Mouse (Mus musculus) kidney, postnatal 0 days (tissue): ENCODE measurements at regions not wholly inside any gene's neighbourhood (a gene's known extent, or its start where the extent isn't known, plus 50 kb on each side); places are given as distances from the start of the nearest gene placed in this dataset.

ENCODE experiments used
- ATAC-seq: fragments of 200-750 bp; cut with Nextera tagmentation; replicated peaks from 2 replicates; pipeline ENCODE4 v1.8.0; 2017; ENCODE audit warnings: low read depth, moderate number of reproducible peaks, moderate TSS enrichment, moderate library complexity; ENCODE audit not compliant: low FRiP score
- DNase-seq: peaks from one replicate; pipeline ENCODE4 v3.0.0-alpha.2; 2016; ENCODE audit warnings: low spot score
- H3K27ac ChIP-seq: fragments of 300-500 bp; sonication (generic); 2 replicates; pipeline ENCODE4 v1.5.1; 2014; ENCODE audit warnings: mild to moderate bottlenecking
- H3K27me3 ChIP-seq: fragments of 300-500 bp; sonication (generic); 2 replicates; pipeline ENCODE4 v1.6.1; 2014; ENCODE audit warnings: low read length, mixed read lengths; ENCODE audit not compliant: insufficient read depth
- H3K36me3 ChIP-seq: fragments of 300-500 bp; sonication (generic); 2 replicates; pipeline ENCODE4 v1.6.1; 2014; ENCODE audit warnings: low read length, mixed read lengths; ENCODE audit not compliant: insufficient read depth
- H3K4me1 ChIP-seq: fragments of 300-500 bp; sonication (generic); replicated peaks from 2 replicates; pipeline ENCODE4 v1.6.1; 2014; ENCODE audit warnings: antibody characterized with exemption, low read length, mixed read lengths; ENCODE audit not compliant: insufficient read depth
- H3K4me2 ChIP-seq: fragments of 300-500 bp; sonication (generic); 2 replicates; pipeline ENCODE4 v1.6.1; 2014; ENCODE audit warnings: mild to moderate bottlenecking, low read length, moderate library complexity, mixed read lengths
- H3K4me3 ChIP-seq: fragments of 300-500 bp; sonication (generic); replicated peaks from 2 replicates; pipeline ENCODE4 v1.5.1; 2014; ENCODE audit warnings: low read depth, low read length
- H3K9ac ChIP-seq: fragments of 300-500 bp; sonication (generic); 2 replicates; pipeline ENCODE4 v1.6.1; 2014; ENCODE audit warnings: low read depth, low read length
- H3K9me3 ChIP-seq: fragments of 300-500 bp; sonication (generic); replicated peaks from 2 replicates; pipeline ENCODE4 v1.6.1; 2016; ENCODE audit warnings: low read length, inconsistent platforms, mixed read lengths
- CTCF ChIP-seq: IDR thresholded peaks from 2 replicates; pipeline ENCODE4 v1.5.1; 2016; ENCODE audit warnings: antibody characterized with exemption, low read depth, mild to moderate bottlenecking, moderate library complexity
- WGBS: fragments of 180-500 bp; shearing (Covaris S2); extraction: QIAGEN DNeasy Blood & Tissue Kit; methylation state at CpG from one replicate; pipeline ENCODE4 v1.1.7; 2014; 5-methylcytosine and 5-hydroxymethylcytosine counted together

DNA sequence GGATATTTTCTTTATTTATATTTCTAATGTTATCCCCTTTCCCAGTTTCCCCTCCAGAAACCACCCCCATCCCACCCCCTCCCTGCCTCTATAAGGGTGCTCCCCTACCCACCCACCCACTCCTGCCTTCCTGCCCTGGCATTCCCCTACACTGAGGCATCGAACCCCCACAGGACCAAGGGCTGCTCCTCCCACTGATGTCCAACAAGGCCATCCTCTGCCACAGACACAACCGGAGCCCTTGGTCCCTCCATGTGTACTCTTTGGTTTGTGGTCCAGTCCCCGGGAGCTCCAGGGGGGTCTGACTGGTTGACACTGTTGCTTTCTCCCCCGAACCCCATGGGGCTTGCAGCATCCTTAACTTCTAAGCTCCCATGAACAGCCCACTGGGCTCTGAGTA lies 688.4 kb downstream of the Basp1 start:
- no peak overlapping the region for H3K4me3 ChIP-seq
- no peaks in the 10 kb centered on the region for H3K27me3 ChIP-seq
- DNase-seq (no peak), ATAC-seq (no peak)
- no peaks in the 10 kb centered on the region for H3K36me3 ChIP-seq
- no peak overlapping the region for H3K27ac ChIP-seq
- H3K4me1 ChIP-seq = no peaks in the 10 kb centered on the region
- no peak overlapping the region for H3K4me2 ChIP-seq
- no peak overlapping the region for H3K9ac ChIP-seq
- no peak for TF ChIP-seq CTCF
- 90% methylated on average over 4 of the region's 4 CpGs for WGBS
- no peaks in the 10 kb centered on the region for H3K9me3 ChIP-seq

- no peaks in the 10 kb centered on the region for H3K36me3 ChIP-seq
- 45% methylated on average over 4 of the region's 4 CpGs for WGBS
- H3K4me1 ChIP-seq = no peaks in the 10 kb centered on the region
- no peak overlapping the region for H3K27ac ChIP-seq
- H3K9ac ChIP-seq = no peak overlapping the region
- no peak for ATAC-seq
- peak; percentile 63 for TF ChIP-seq CTCF
- H3K9me3 ChIP-seq = no peaks in the 10 kb centered on the region
- H3K4me3 ChIP-seq = no peak overlapping the region
- no peaks in the 10 kb centered on the region for H3K27me3 ChIP-seq
- peak; percentile 72 for DNase-seq
- no peak overlapping the region for H3K4me2 ChIP-seq
These were observed 688.9 kb downstream of the Basp1 start for GRCm38 (mm10) chr15:24724664-24725063.

- H3K36me3 ChIP-seq = no peaks in the 10 kb centered on the region
These were observed 693.2 kb downstream of the Basp1 start for GRCm38 (mm10) chr15:24720346-24720745.

DNA sequence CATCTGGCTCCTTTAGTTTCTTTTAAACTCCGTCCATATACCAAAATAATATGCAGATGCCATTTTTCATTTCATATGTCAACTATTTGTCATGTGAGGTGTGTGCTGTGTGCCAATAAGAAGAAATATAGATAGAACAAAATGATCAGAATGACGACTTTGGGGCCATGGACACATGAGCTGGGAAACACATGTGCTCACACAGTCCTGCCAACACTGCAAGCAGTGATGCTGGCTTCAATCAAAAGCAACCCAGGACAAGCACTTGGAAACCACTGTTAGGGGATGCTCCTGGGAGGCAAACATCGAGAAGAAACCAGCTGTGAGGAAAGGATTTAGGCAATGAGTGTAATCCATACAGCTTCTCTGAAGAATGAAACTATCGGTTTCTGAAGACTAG lies 731.4 kb downstream of the Basp1 start:
- no peak overlapping the region for H3K9ac ChIP-seq
- TF ChIP-seq CTCF = no peak
- H3K36me3 ChIP-seq = no peaks in the 10 kb centered on the region
- H3K4me2 ChIP-seq = no peak overlapping the region
- DNase-seq (no peak), ATAC-seq (no peak)
- WGBS = 71% methylated on average over 4 of the region's 4 CpGs
- no peak overlapping the region for H3K27ac ChIP-seq
- H3K4me1 ChIP-seq = no peaks in the 10 kb centered on the region
- H3K4me3 ChIP-seq = no peak overlapping the region
- H3K27me3 ChIP-seq = no peaks in the 10 kb centered on the region
- no peaks in the 10 kb centered on the region for H3K9me3 ChIP-seq

More at GRCm38 (mm10) chr15:24720346-24720745, 693.2 kb downstream of the Basp1 start:
- no peak overlapping the region for H3K9ac ChIP-seq
- no peak overlapping the region for H3K4me3 ChIP-seq
- H3K9me3 ChIP-seq = no peaks in the 10 kb centered on the region
- no peaks in the 10 kb centered on the region for H3K4me1 ChIP-seq
- no peak for TF ChIP-seq CTCF
- H3K27ac ChIP-seq = no peak overlapping the region
- 61% methylated on average over 2 of the region's 2 CpGs for WGBS
- ATAC-seq (no peak), DNase-seq (no peak)
- H3K4me2 ChIP-seq = no peak overlapping the region
- H3K27me3 ChIP-seq = no peaks in the 10 kb centered on the region

GRCm38 (mm10) chr15:24648938-24649337 lies 764.6 kb downstream of the Basp1 start:
- H3K9ac ChIP-seq = no peak overlapping the region
- DNase-seq (peak; percentile 3), ATAC-seq (no peak)
- peak; percentile 25; the same call in 1 of the 2 replicates for TF ChIP-seq CTCF
- no peaks in the 10 kb centered on the region for H3K4me1 ChIP-seq
- H3K27me3 ChIP-seq = no peaks in the 10 kb centered on the region
- no peaks in the 10 kb centered on the region for H3K36me3 ChIP-seq
- H3K4me2 ChIP-seq = no peak overlapping the region
- H3K9me3 ChIP-seq = no peaks in the 10 kb centered on the region
- 63% methylated on average over 1 of the region's 1 CpGs for WGBS
- H3K4me3 ChIP-seq = no peak overlapping the region
- H3K27ac ChIP-seq = no peak overlapping the region

- DNase-seq (no peak), ATAC-seq (no peak)
- no peaks in the 10 kb centered on the region for H3K9me3 ChIP-seq
- no peak overlapping the region for H3K9ac ChIP-seq
- H3K27me3 ChIP-seq = no peaks in the 10 kb centered on the region
- H3K36me3 ChIP-seq = no peaks in the 10 kb centered on the region
- no peak for TF ChIP-seq CTCF
- H3K27ac ChIP-seq = no peak overlapping the region
- H3K4me2 ChIP-seq = no peak overlapping the region
- WGBS = 81% methylated on average over 2 of the region's 2 CpGs
- no peaks in the 10 kb centered on the region for H3K4me1 ChIP-seq
- no peak overlapping the region for H3K4me3 ChIP-seq
These were observed 777.9 kb downstream of the Basp1 start for GRCm38 (mm10) chr15:24635620-24636019.

DNA sequence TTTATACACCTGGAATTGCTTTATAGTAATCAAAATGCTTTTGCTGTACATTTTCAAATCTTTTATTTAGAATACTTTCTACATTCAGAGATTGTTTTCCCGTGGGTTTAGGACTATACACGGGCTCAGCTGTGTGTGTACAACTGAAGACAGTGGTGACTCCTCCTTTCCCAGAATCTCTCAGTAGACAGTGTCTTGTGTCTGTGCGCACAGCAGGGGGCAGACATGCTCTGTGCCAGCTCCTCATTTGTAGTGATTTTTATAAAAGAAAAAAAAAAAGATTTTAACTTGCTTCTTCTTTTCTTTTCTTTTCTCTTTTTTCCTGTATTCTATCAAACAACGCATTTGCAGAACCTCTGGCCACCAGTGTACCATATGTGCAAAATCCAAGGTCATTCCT lies 817.3 kb downstream of the Basp1 start:
- WGBS = 43% methylated on average over 4 of the region's 4 CpGs

More for the DNA sequence above, 817.3 kb downstream of the Basp1 start:
- Histone ChIP-seq H3K4me1 (no peaks in the 10 kb centered on the region), H3K36me3 (no peaks in the 10 kb centered on the region), H3K27me3 (no peaks in the 10 kb centered on the region), H3K4me2 (no peak overlapping the region), H3K9ac (no peak overlapping the region), H3K9me3 (no peaks in the 10 kb centered on the region), H3K4me3 (no peak overlapping the region), H3K27ac (no peak overlapping the region)
- DNase-seq = peak; percentile 83
- peak; percentile 79 for TF ChIP-seq CTCF
- no peak for ATAC-seq
